Mouse (Mus musculus): ENCODE measurements around the gene Senp2. TPM values are rescaled to one million over a fixed set of nuclear protein-coding genes. Genes with fewer than 3 reads are reported as not detected.

Gene Senp2
- polyA plus RNA-seq, 1 experiment from 2014 or later, result 37.0 TPM

GRCm38 (mm10) chr16:22001606-22002005 is 7.7 kb upstream of the Senp2 start:
- Histone ChIP-seq H3K4me3 (ENCODE audit: low read length) (no peak overlapping the region), H3K4me2 (replicated peaks; ENCODE audit: low read depth, low read length) (no peak overlapping the region), H3K36me3 (ENCODE audit: insufficient read depth, low read length) (no peaks in the 10 kb centered on the region), H3K27me3 (ENCODE audit: insufficient read depth, low read length) (no peaks in the 10 kb centered on the region), H3K9me3 (ENCODE audit: low read length) (no peaks in the 10 kb centered on the region), H3K9ac (replicated peaks; ENCODE audit: low read length) (no peak overlapping the region), H3K4me1 (ENCODE audit: insufficient read depth, low read length) (no peaks in the 10 kb centered on the region), H3K27ac (ENCODE audit: low read length) (no peak overlapping the region)
- ATAC-seq (ENCODE audit: low FRiP score, low TSS enrichment), result no peak
- 19% methylated on average over 3 of the region's 3 CpGs for WGBS

DNA sequence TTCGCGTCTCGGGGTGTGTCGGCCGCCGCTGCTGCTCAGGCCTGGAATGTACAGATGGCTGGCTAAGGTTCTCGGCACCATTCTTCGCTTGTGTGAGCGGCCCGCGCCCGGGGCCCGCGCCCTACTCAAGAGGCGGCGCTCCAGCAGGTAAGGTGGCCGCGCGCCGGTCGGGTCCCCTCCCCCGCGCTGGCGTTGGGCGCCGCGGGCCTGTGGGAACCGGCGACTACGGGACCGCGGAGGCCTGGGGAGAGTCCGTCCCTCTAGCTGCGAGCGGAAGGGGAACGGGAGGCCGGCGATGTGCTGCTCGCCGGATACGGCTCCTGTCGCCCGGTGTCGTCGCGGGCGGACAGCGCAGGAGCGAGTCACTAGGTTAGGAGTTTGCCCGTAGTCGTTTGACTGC is 312 bp downstream of the Senp2 start:
- Histone ChIP-seq H3K27ac (ENCODE audit: low read length) (peak overlapping the region; percentile 78), H3K9ac (replicated peaks; ENCODE audit: low read length) (peak overlapping the region; percentile 91), H3K4me2 (replicated peaks; ENCODE audit: low read depth, low read length) (peak overlapping the region; percentile 81), H3K4me1 (ENCODE audit: insufficient read depth, low read length) (peaks cover 13% of the 10 kb centered on the region), H3K4me3 (ENCODE audit: low read length) (peak overlapping the region; percentile 99), H3K27me3 (ENCODE audit: insufficient read depth, low read length) (no peaks in the 10 kb centered on the region), H3K9me3 (ENCODE audit: low read length) (no peaks in the 10 kb centered on the region), H3K36me3 (ENCODE audit: insufficient read depth, low read length) (no peaks in the 10 kb centered on the region)
- peak; percentile 79 for ATAC-seq (ENCODE audit: low FRiP score, low TSS enrichment)
- under 1% methylated on average over 50 of the region's 51 CpGs for WGBS

- no peak overlapping the region for H3K9ac ChIP-seq (replicated peaks; ENCODE audit: low read length)
- H3K27ac ChIP-seq (ENCODE audit: low read length), result no peak overlapping the region
- H3K36me3 ChIP-seq (ENCODE audit: insufficient read depth, low read length), result peaks cover 23% of the 10 kb centered on the region; the same call in 1 of the 2 replicates
- H3K9me3 ChIP-seq (ENCODE audit: low read length), result no peaks in the 10 kb centered on the region
- H3K4me3 ChIP-seq (ENCODE audit: low read length), result no peak overlapping the region
- no peaks in the 10 kb centered on the region for H3K27me3 ChIP-seq (ENCODE audit: insufficient read depth, low read length)
- WGBS, result 83% methylated on average over 1 of the region's 1 CpGs
- ATAC-seq (ENCODE audit: low FRiP score, low TSS enrichment), result no peak
- no peak overlapping the region for H3K4me2 ChIP-seq (replicated peaks; ENCODE audit: low read depth, low read length)
- H3K4me1 ChIP-seq (ENCODE audit: insufficient read depth, low read length), result peaks cover 3% of the 10 kb centered on the region; the same call in 1 of the 2 replicates
Measured at GRCm38 (mm10) chr16:22015569-22015968, 6.3 kb downstream of the Senp2 start.

GRCm38 (mm10) chr16:22022122-22022521 is 12.8 kb downstream of the Senp2 start:
- H3K27me3 ChIP-seq (ENCODE audit: insufficient read depth, low read length), result no peaks in the 10 kb centered on the region
- H3K4me2 ChIP-seq (replicated peaks; ENCODE audit: low read depth, low read length), result no peak overlapping the region
- ATAC-seq (ENCODE audit: low FRiP score, low TSS enrichment), result no peak
- no peak overlapping the region for H3K4me3 ChIP-seq (ENCODE audit: low read length)
- peaks cover 51% of the 10 kb centered on the region for H3K36me3 ChIP-seq (ENCODE audit: insufficient read depth, low read length)
- H3K9me3 ChIP-seq (ENCODE audit: low read length), result peaks cover 5% of the 10 kb centered on the region; the same call in 1 of the 2 replicates
- no peak overlapping the region for H3K27ac ChIP-seq (ENCODE audit: low read length)
- WGBS, result 96% methylated on average over 2 of the region's 2 CpGs
- no peak overlapping the region for H3K9ac ChIP-seq (replicated peaks; ENCODE audit: low read length)
- H3K4me1 ChIP-seq (ENCODE audit: insufficient read depth, low read length), result no peaks in the 10 kb centered on the region

GRCm38 (mm10) chr16:22027474-22027873 is 18.2 kb downstream of the Senp2 start:
- no peak overlapping the region for H3K4me2 ChIP-seq (replicated peaks; ENCODE audit: low read depth, low read length)
- H3K27me3 ChIP-seq (ENCODE audit: insufficient read depth, low read length), result no peaks in the 10 kb centered on the region
- H3K9ac ChIP-seq (replicated peaks; ENCODE audit: low read length), result no peak overlapping the region
- H3K4me1 ChIP-seq (ENCODE audit: insufficient read depth, low read length), result no peaks in the 10 kb centered on the region
- H3K36me3 ChIP-seq (ENCODE audit: insufficient read depth, low read length), result peaks cover 64% of the 10 kb centered on the region
- H3K27ac ChIP-seq (ENCODE audit: low read length), result no peak overlapping the region
- WGBS, result 95% methylated on average over 5 of the region's 5 CpGs
- no peak overlapping the region for H3K4me3 ChIP-seq (ENCODE audit: low read length)
- no peaks in the 10 kb centered on the region for H3K9me3 ChIP-seq (ENCODE audit: low read length)
- ATAC-seq (ENCODE audit: low FRiP score, low TSS enrichment), result no peak

GRCm38 (mm10) chr16:22038554-22038953 is 29.3 kb downstream of the Senp2 start:
- H3K9me3 ChIP-seq (ENCODE audit: low read length), result no peaks in the 10 kb centered on the region
- H3K27me3 ChIP-seq (ENCODE audit: insufficient read depth, low read length), result no peaks in the 10 kb centered on the region
- peaks cover 28% of the 10 kb centered on the region for H3K36me3 ChIP-seq (ENCODE audit: insufficient read depth, low read length)
- H3K9ac ChIP-seq (replicated peaks; ENCODE audit: low read length), result no peak overlapping the region
- no peak overlapping the region for H3K27ac ChIP-seq (ENCODE audit: low read length)
- no peak overlapping the region for H3K4me3 ChIP-seq (ENCODE audit: low read length)
- no peaks in the 10 kb centered on the region for H3K4me1 ChIP-seq (ENCODE audit: insufficient read depth, low read length)
- ATAC-seq (ENCODE audit: low FRiP score, low TSS enrichment), result no peak
- WGBS, result 86% methylated on average over 10 of the region's 10 CpGs
- H3K4me2 ChIP-seq (replicated peaks; ENCODE audit: low read depth, low read length), result no peak overlapping the region

GRCm38 (mm10) chr16:22039978-22040377 is 30.7 kb downstream of the Senp2 start:
- Histone ChIP-seq H3K36me3 (ENCODE audit: insufficient read depth, low read length) (peaks cover 42% of the 10 kb centered on the region), H3K27ac (ENCODE audit: low read length) (no peak overlapping the region), H3K9me3 (ENCODE audit: low read length) (no peaks in the 10 kb centered on the region), H3K4me2 (replicated peaks; ENCODE audit: low read depth, low read length) (no peak overlapping the region), H3K4me3 (ENCODE audit: low read length) (no peak overlapping the region), H3K4me1 (ENCODE audit: insufficient read depth, low read length) (no peaks in the 10 kb centered on the region), H3K27me3 (ENCODE audit: insufficient read depth, low read length) (no peaks in the 10 kb centered on the region), H3K9ac (replicated peaks; ENCODE audit: low read length) (no peak overlapping the region)
- no peak for ATAC-seq (ENCODE audit: low FRiP score, low TSS enrichment)
- 96% methylated on average over 1 of the region's 1 CpGs for WGBS

DNA sequence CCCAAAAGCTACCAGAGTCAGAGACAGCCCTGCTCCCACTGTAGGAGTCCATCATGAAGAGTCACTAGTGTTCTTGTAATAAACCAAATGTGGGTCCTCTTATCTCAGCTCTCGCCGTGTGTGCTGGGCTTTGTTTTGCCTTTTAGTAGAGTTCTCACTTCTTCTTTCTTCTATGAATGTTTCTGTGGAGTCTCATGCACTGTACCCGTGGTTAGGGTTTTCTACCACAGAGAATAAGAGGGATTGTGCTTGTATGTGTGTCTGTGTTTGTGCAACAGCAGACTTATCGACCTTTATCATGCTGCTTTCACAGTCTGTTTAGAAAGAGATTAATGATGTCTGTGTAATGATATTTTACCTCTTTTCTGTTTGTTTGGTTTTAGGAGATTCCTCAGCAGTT is 34.5 kb downstream of the Senp2 start:
- Histone ChIP-seq H3K9ac (replicated peaks; ENCODE audit: low read length) (no peak overlapping the region), H3K36me3 (ENCODE audit: insufficient read depth, low read length) (peaks cover 50% of the 10 kb centered on the region), H3K9me3 (ENCODE audit: low read length) (no peaks in the 10 kb centered on the region), H3K4me1 (ENCODE audit: insufficient read depth, low read length) (no peaks in the 10 kb centered on the region), H3K4me3 (ENCODE audit: low read length) (no peak overlapping the region), H3K27me3 (ENCODE audit: insufficient read depth, low read length) (no peaks in the 10 kb centered on the region), H3K4me2 (replicated peaks; ENCODE audit: low read depth, low read length) (no peak overlapping the region), H3K27ac (ENCODE audit: low read length) (no peak overlapping the region)
- WGBS, result 84% methylated on average over 4 of the region's 4 CpGs
- no peak for ATAC-seq (ENCODE audit: low FRiP score, low TSS enrichment)

DNA sequence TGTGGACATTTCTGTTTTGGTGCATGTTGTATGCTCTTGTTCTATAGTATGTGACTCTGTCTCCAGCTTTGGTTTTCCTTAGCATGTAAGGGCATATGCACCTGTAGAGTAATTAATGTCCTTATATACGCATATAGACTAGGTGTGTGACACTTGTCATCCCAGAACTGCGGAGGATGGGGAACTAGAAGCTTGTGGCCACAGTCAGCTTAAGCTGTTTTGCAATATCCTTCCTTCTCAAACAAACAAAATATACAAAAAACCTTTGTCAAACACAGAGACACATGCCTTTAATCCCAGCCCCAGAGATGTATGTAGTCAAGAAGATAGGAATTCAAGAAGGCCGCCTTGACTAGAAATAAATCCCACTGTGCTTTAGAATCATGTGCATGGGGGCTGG is 36.6 kb downstream of the Senp2 start:
- Histone ChIP-seq H3K27me3 (ENCODE audit: insufficient read depth, low read length) (no peaks in the 10 kb centered on the region), H3K9ac (replicated peaks; ENCODE audit: low read length) (no peak overlapping the region), H3K4me3 (ENCODE audit: low read length) (no peak overlapping the region), H3K27ac (ENCODE audit: low read length) (no peak overlapping the region), H3K9me3 (ENCODE audit: low read length) (no peaks in the 10 kb centered on the region), H3K4me1 (ENCODE audit: insufficient read depth, low read length) (no peaks in the 10 kb centered on the region), H3K36me3 (ENCODE audit: insufficient read depth, low read length) (peaks cover 40% of the 10 kb centered on the region), H3K4me2 (replicated peaks; ENCODE audit: low read depth, low read length) (no peak overlapping the region)
- WGBS, result 93% methylated on average over 3 of the region's 3 CpGs
- ATAC-seq (ENCODE audit: low FRiP score, low TSS enrichment), result no peak

GRCm38 (mm10) chr16:22046739-22047366 is 37.6 kb downstream of the Senp2 start:
- 90% methylated on average over 10 of the region's 10 CpGs for WGBS
- Histone ChIP-seq H3K4me1 (ENCODE audit: insufficient read depth, low read length) (no peaks in the 10 kb centered on the region), H3K27me3 (ENCODE audit: insufficient read depth, low read length) (no peaks in the 10 kb centered on the region), H3K4me2 (replicated peaks; ENCODE audit: low read depth, low read length) (no peak overlapping the region), H3K9ac (replicated peaks; ENCODE audit: low read length) (no peak overlapping the region), H3K36me3 (ENCODE audit: insufficient read depth, low read length) (peaks cover 35% of the 10 kb centered on the region), H3K4me3 (ENCODE audit: low read length) (no peak overlapping the region), H3K27ac (ENCODE audit: low read length) (no peak overlapping the region), H3K9me3 (ENCODE audit: low read length) (no peaks in the 10 kb centered on the region)
- no peak for ATAC-seq (ENCODE audit: low FRiP score, low TSS enrichment)

Measured in kidney, embryonic 16.5 days (tissue).